Mouse (Mus musculus) MEL (cell line): Measurements from ENCODE around the gene Nanos3. TPM values are rescaled to one million over a fixed set of nuclear protein-coding genes. Genes with fewer than 3 reads are reported as not detected.
A peak's percentile ranks its signal among the peaks of the same experiment; 100 is the strongest.

Source experiments
- DNase-seq: peaks from one replicate; pipeline ENCODE4 v3.0.0; 2011; ENCODE audit warnings: low read depth, low spot score
- H3K27ac ChIP-seq: 2 replicates; pipeline ENCODE4 v1.5.1; 2012; ENCODE audit warnings: low read depth, mild to moderate bottlenecking, control low read depth, low read length, moderate library complexity; ENCODE audit not compliant: control insufficient read depth
- H3K27me3 ChIP-seq, 2 experiments: fragments of 150-350 bp in 1 of 2; sonication (generic) in 1 of 2; 2 replicates each; pipeline ENCODE4 v1.6.1; 2012; ENCODE audit warnings: low read length in 2 of 2, mild to moderate bottlenecking in 2 of 2, improper control_type of control experiment in 1 of 2, moderate library complexity in 1 of 2; ENCODE audit not compliant: insufficient read depth in 2 of 2, control insufficient read depth in 1 of 2
- H3K36me3 ChIP-seq, 2 experiments: 2 replicates each; pipeline ENCODE4 v1.6.1; 2012 to 2014; ENCODE audit warnings: low read length in 2 of 2, improper control_type of control experiment in 1 of 2, inconsistent platforms in 1 of 2, mild to moderate bottlenecking in 1 of 2; ENCODE audit not compliant: insufficient read depth in 2 of 2, control insufficient read depth in 1 of 2
- H3K4me1 ChIP-seq, 2 experiments: fragments of 150-350 bp in 1 of 2; sonication (generic) in 1 of 2; 2 replicates each; pipeline ENCODE4 v1.6.1; 2012; ENCODE audit warnings: low read length in 2 of 2, improper control_type of control experiment in 1 of 2, mild to moderate bottlenecking in 1 of 2; ENCODE audit not compliant: insufficient read depth in 2 of 2, control insufficient read depth in 1 of 2
- H3K4me3 ChIP-seq, 2 experiments: fragments of 150-350 bp in 1 of 2; sonication (generic) in 1 of 2; 2 replicates each; pipeline ENCODE4 v1.5.1; 2012; ENCODE audit warnings: low read depth in 2 of 2, low read length in 2 of 2, mild to moderate bottlenecking in 2 of 2, moderate library complexity in 2 of 2, control low read depth in 1 of 2, improper control_type of control experiment in 1 of 2; ENCODE audit not compliant: control insufficient read depth in 1 of 2, insufficient read depth in 1 of 2
- H3K79me2 ChIP-seq: 2 replicates; pipeline ENCODE4 v1.6.1; 2012; ENCODE audit warnings: mild to moderate bottlenecking, low read length, moderate library complexity; ENCODE audit not compliant: control insufficient read depth, poor library complexity, insufficient read depth
- H3K9ac ChIP-seq: 2 replicates; pipeline ENCODE4 v1.6.1; 2012; ENCODE audit warnings: low read depth, mild to moderate bottlenecking, control low read depth, low read length, moderate library complexity; ENCODE audit not compliant: control insufficient read depth, poor library complexity, severe bottlenecking
- H3K9me3 ChIP-seq: fragments of 150-350 bp; sonication (generic); replicated peaks from 2 replicates; pipeline ENCODE4 v1.6.1; 2012; ENCODE audit warnings: mild to moderate bottlenecking, low read length, improper control_type of control experiment, moderate library complexity; ENCODE audit not compliant: insufficient read depth
- BHLHE40 ChIP-seq: IDR thresholded peaks from 2 replicates; pipeline ENCODE4 v1.6.1; 2012; ENCODE audit warnings: low read depth, mild to moderate bottlenecking, inconsistent platforms, low read length, improper control_type of control experiment, borderline replicate concordance
- CHD2 ChIP-seq: IDR thresholded peaks from 2 replicates; pipeline ENCODE4 v1.6.1; 2011; ENCODE audit warnings: low read length, improper control_type of control experiment
- CTCF ChIP-seq, 3 experiments: IDR thresholded peaks in 2 of 3; conservative IDR thresholded peaks in 1 of 3; 2 replicates each; pipeline ENCODE4 v1.5.1; 2011 to 2012; ENCODE audit warnings: low read length in 3 of 3, low read depth in 2 of 3, mild to moderate bottlenecking in 2 of 3, improper control_type of control experiment in 1 of 3, inconsistent platforms in 1 of 3, mixed read lengths in 1 of 3, moderate library complexity in 1 of 3; ENCODE audit not compliant: control insufficient read depth in 1 of 3, insufficient read depth in 1 of 3, poor library complexity in 1 of 3, severe bottlenecking in 1 of 3
- E2F4 ChIP-seq: IDR thresholded peaks from 2 replicates; pipeline ENCODE4 v1.6.1; 2011; ENCODE audit warnings: low read depth, low read length, improper control_type of control experiment, borderline replicate concordance
- ELF1 ChIP-seq: IDR thresholded peaks from 2 replicates; pipeline ENCODE4 v1.6.1; 2014; ENCODE audit warnings: low read depth, mild to moderate bottlenecking, inconsistent platforms, low read length, improper control_type of control experiment, moderate library complexity
- ETS1 ChIP-seq: IDR thresholded peaks from 2 replicates; pipeline ENCODE4 v1.6.1; 2012; ENCODE audit warnings: low read depth, mild to moderate bottlenecking, inconsistent platforms, low read length, improper control_type of control experiment, moderate library complexity
- GABPA ChIP-seq: IDR thresholded peaks from 2 replicates; pipeline ENCODE4 v1.6.1; 2012; ENCODE audit warnings: low read depth, mild to moderate bottlenecking, inconsistent platforms, low read length, improper control_type of control experiment, moderate library complexity
- HCFC1 ChIP-seq: IDR thresholded peaks from 2 replicates; pipeline ENCODE4 v1.6.1; 2012; ENCODE audit warnings: low read depth, mild to moderate bottlenecking, inconsistent platforms, low read length, improper control_type of control experiment, moderate library complexity
- JUND ChIP-seq: IDR thresholded peaks from 2 replicates; pipeline ENCODE4 v1.6.1; 2011; ENCODE audit warnings: low read depth, mild to moderate bottlenecking, improper control_type of control experiment, low read length
- KAT2A ChIP-seq: conservative IDR thresholded peaks from 2 replicates; pipeline ENCODE4 v1.6.1; 2012; ENCODE audit warnings: low read depth, low read length, improper control_type of control experiment, inconsistent platforms
- MAFK ChIP-seq: IDR thresholded peaks from 2 replicates; pipeline ENCODE4 v1.6.1; 2011; ENCODE audit warnings: low read depth, mild to moderate bottlenecking, low read length, improper control_type of control experiment, borderline replicate concordance
- MAX ChIP-seq: IDR thresholded peaks from 2 replicates; pipeline ENCODE4 v1.6.1; 2011; ENCODE audit warnings: low read length, improper control_type of control experiment
- MAZ ChIP-seq: IDR thresholded peaks from 2 replicates; pipeline ENCODE4 v1.6.1; 2012; ENCODE audit warnings: low read depth, mild to moderate bottlenecking, inconsistent platforms, low read length, improper control_type of control experiment
- MEF2A ChIP-seq: IDR thresholded peaks from 2 replicates; pipeline ENCODE4 v1.6.1; 2014; ENCODE audit warnings: low read depth, mild to moderate bottlenecking, inconsistent platforms, low read length, improper control_type of control experiment; ENCODE audit not compliant: poor library complexity, insufficient replicate concordance, severe bottlenecking; ENCODE audit errors: extremely low read depth
- MXI1 ChIP-seq: IDR thresholded peaks from 2 replicates; pipeline ENCODE4 v1.6.1; 2011; ENCODE audit warnings: mild to moderate bottlenecking, low read depth, low read length, improper control_type of control experiment
- NELFE ChIP-seq: IDR thresholded peaks from 2 replicates; pipeline ENCODE4 v1.6.1; 2011; ENCODE audit warnings: low read depth, low read length, improper control_type of control experiment
- NRF1 ChIP-seq: IDR thresholded peaks from 2 replicates; pipeline ENCODE4 v1.6.1; 2014; ENCODE audit warnings: low read depth, mild to moderate bottlenecking, inconsistent platforms, low read length, improper control_type of control experiment, moderate library complexity; ENCODE audit not compliant: poor library complexity, insufficient read depth, severe bottlenecking
- RCOR1 ChIP-seq: IDR thresholded peaks from 2 replicates; pipeline ENCODE4 v1.6.1; 2012; ENCODE audit warnings: low read depth, mild to moderate bottlenecking, inconsistent platforms, low read length, improper control_type of control experiment
- SIN3A ChIP-seq: IDR thresholded peaks from 2 replicates; pipeline ENCODE4 v1.6.1; 2012; ENCODE audit warnings: low read length, improper control_type of control experiment, inconsistent platforms
- TAL1 ChIP-seq: IDR thresholded peaks from 2 replicates; pipeline ENCODE4 v1.6.1; 2012; ENCODE audit warnings: mild to moderate bottlenecking, inconsistent platforms, low read length, moderate library complexity, mixed read lengths
- TBP ChIP-seq: IDR thresholded peaks from 2 replicates; pipeline ENCODE4 v1.8.0; 2011; ENCODE audit warnings: low read depth, low read length, improper control_type of control experiment
- TCF12 ChIP-seq: IDR thresholded peaks from 2 replicates; pipeline ENCODE4 v1.6.1; 2014; ENCODE audit warnings: low read depth, mild to moderate bottlenecking, inconsistent platforms, low read length, improper control_type of control experiment, moderate library complexity
- UBTF ChIP-seq: IDR thresholded peaks from 2 replicates; pipeline ENCODE4 v1.6.1; 2012; ENCODE audit warnings: low read depth, mild to moderate bottlenecking, inconsistent platforms, low read length, improper control_type of control experiment, moderate library complexity, borderline replicate concordance; ENCODE audit not compliant: insufficient read depth
- USF1 ChIP-seq: IDR thresholded peaks from 2 replicates; pipeline ENCODE4 v1.6.1; 2014; ENCODE audit warnings: low read depth, mild to moderate bottlenecking, inconsistent platforms, low read length, improper control_type of control experiment, moderate library complexity
- USF2 ChIP-seq, 2 experiments: IDR thresholded peaks; 2 replicates each; pipeline ENCODE4 v1.6.1; 2011 to 2012; ENCODE audit warnings: improper control_type of control experiment in 2 of 2, low read length in 2 of 2, borderline replicate concordance in 1 of 2, inconsistent platforms in 1 of 2, low read depth in 1 of 2, mild to moderate bottlenecking in 1 of 2; ENCODE audit not compliant: insufficient read depth in 1 of 2
- ZC3H11A ChIP-seq: IDR thresholded peaks from 2 replicates; pipeline ENCODE4 v1.6.1; 2012; ENCODE audit warnings: low read depth, mild to moderate bottlenecking, inconsistent platforms, low read length, improper control_type of control experiment
- ZKSCAN1 ChIP-seq: IDR thresholded peaks from 2 replicates; pipeline ENCODE4 v1.6.1; 2012; ENCODE audit warnings: low read depth, mild to moderate bottlenecking, inconsistent platforms, low read length, improper control_type of control experiment, moderate library complexity
- ZNF384 ChIP-seq: IDR thresholded peaks from 2 replicates; pipeline ENCODE4 v1.6.1; 2012; ENCODE audit warnings: low read depth, mild to moderate bottlenecking, inconsistent platforms, low read length, improper control_type of control experiment
- polyA plus RNA-seq, 2 experiments: library from polyadenylated mRNA; stranded (reverse) in 1 of 2; unstranded in 1 of 2; fragments of >175 nt in 1 of 2; fragments of >200 nt in 1 of 2; gene quantifications; 2 replicates each; pipeline versions ENCODE4 v1.2.1 to v1.2.4; 2012; ENCODE audit warnings: low replicate concordance in 2 of 2, low read depth in 1 of 2; ENCODE audit not compliant: insufficient read length in 2 of 2, insufficient read depth in 1 of 2, missing spikeins in 1 of 2
- total RNA-seq: library from RNA; depleted of rRNA; stranded (reverse); fragments of 300-350 nt; gene quantifications from 2 replicates; pipeline ENCODE4 v1.2.3, GENCODE M21; 2012; rRNA removed

Nanos3 gene
- total RNA-seq, result 0.56 and 2.0 TPM in 2 replicates
- polyA plus RNA-seq, result 1 to 10 TPM in 1 of 2 experiments, not detected in 1; 1.7 TPM

DNA sequence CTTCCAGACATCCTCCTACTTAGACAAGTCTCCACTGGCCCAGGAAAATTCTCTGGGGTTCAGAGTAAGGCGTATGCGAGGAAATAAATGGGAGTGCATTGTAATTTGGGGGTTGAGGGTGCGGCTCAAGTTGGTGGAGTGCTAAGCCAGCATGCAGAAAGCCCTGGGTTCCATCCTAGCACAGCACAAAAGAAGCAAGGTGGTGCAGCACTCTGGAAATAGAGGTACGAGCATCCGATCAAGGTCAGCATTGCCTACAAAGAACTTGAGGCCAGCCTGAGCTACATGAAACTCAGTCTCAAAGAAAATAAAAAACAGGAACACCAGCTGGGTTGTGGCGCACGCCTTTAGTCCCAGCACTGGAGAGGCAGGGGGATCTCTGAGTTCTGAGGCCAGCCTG lies at the start of gene Nanos3:
Nanos3 (minus strand) TSS at position 101 of the 400 bp plus-strand sequence.
- peaks cover 2 to 11% of the 10 kb centered on the region in 2 experiments; a peak in 3 of 4 replicates for H3K4me1 ChIP-seq
- TF ChIP-seq NRF1, result no peak
- no peak for TF ChIP-seq NELFE
- TF ChIP-seq CHD2, result no peak
- TF ChIP-seq ZNF384, result no peak
- no peak for TF ChIP-seq JUND
- TF ChIP-seq KAT2A, result no peak
- no peak for TF ChIP-seq RCOR1
- TF ChIP-seq HCFC1, result no peak
- TF ChIP-seq MAZ, result no peak
- no peak for TF ChIP-seq MAFK
- TF ChIP-seq TAL1, result no peak
- TF ChIP-seq USF1, result no peak
- TF ChIP-seq BHLHE40, result no peak
- TF ChIP-seq MEF2A, result no peak
- H3K36me3 ChIP-seq, result no peaks in the 10 kb centered on the region
- no peaks in the 10 kb centered on the region for H3K27me3 ChIP-seq
- peaks cover 8% of the 10 kb centered on the region; the same call in 1 of the 2 replicates for H3K79me2 ChIP-seq
- peak within 1 kb of the TSS; percentile 87 for H3K9ac ChIP-seq
- no peak within 1 kb of the TSS for H3K27ac ChIP-seq
- no peak for DNase-seq
- H3K9me3 ChIP-seq, result no peaks in the 10 kb centered on the region
- H3K4me3 ChIP-seq, result peak within 1 kb of the TSS; percentile 75 to 78

DNA sequence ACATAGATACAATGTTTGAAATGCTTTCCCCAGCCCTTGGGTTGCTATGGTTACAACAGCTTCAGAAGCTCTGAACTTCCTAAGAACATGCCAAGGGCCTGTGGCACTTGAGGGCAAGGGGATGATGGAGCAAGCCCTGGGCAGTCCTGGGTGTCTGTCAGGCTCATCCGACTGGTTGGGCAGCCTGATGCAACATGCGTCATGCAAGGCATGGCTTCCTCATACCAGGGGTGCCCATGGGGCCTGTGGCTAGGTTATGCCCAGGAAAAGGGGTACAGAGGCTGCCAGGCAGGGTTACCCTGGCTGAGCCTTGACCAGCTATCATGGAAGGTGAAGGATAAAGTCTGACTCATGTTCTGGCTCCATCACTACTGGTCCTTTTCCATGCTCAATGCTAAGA lies 48.0 kb upstream of the Nanos3 start:
- no peak overlapping the region for H3K27ac ChIP-seq
- no peak for DNase-seq
- H3K27me3 ChIP-seq, result no peaks in the 10 kb centered on the region
- H3K36me3 ChIP-seq, result peaks cover 0 to 3% of the 10 kb centered on the region in 2 experiments; a peak in 1 of 4 replicates
- peaks cover 1 to 2% of the 10 kb centered on the region in 2 experiments; a peak in 2 of 4 replicates for H3K4me1 ChIP-seq
- H3K4me3 ChIP-seq, result no peak overlapping the region
- TF ChIP-seq TCF12 (no peak), USF2 (IDR thresholded peaks at IDR 0.05; ENCODE audit: borderline replicate concordance in 1 of 2, insufficient read depth in 1 of 2, low read depth in 1 of 2, low read length in 2 of 2) (no peak), UBTF (no peak), ETS1 (no peak), ZC3H11A (no peak), MAFK (no peak), JUND (no peak), USF1 (no peak), ELF1 (no peak), HCFC1 (no peak), TBP (no peak), GABPA (no peak), MEF2A (no peak), ZKSCAN1 (no peak), MXI1 (no peak), MAX (no peak), E2F4 (no peak), SIN3A (no peak), CTCF (IDR thresholded peaks at IDR 0.05 in 2 of 3, conservative IDR thresholded peaks at IDR 0.05 in 1 of 3; ENCODE audit: control insufficient read depth in 1 of 3, insufficient read depth in 1 of 3, low read depth in 2 of 3, low read length in 3 of 3, poor library complexity in 1 of 3, severe bottlenecking in 1 of 3) (no peak)
- no peaks in the 10 kb centered on the region; the same call in 1 of the 2 replicates for H3K79me2 ChIP-seq
- no peak overlapping the region for H3K9ac ChIP-seq
- H3K9me3 ChIP-seq, result no peaks in the 10 kb centered on the region
